Mouse (Mus musculus): ENCODE measurements around the gene Ptgis. TPM values are rescaled to one million over a fixed set of nuclear protein-coding genes. Genes with fewer than 3 reads are reported as not detected.
A peak's percentile ranks its signal among the peaks of the same experiment; 100 is the strongest.

Ptgis gene
- polyA plus RNA-seq, 1 experiment from 2014 or later: 37.6 TPM

- Histone ChIP-seq H3K9me3 (ENCODE audit: control insufficient read depth, low read length) (no peaks in the 10 kb centered on the region), H3K9ac (ENCODE audit: low read depth, low read length) (no peak overlapping the region), H3K27me3 (replicated peaks; ENCODE audit: control insufficient read depth, insufficient read depth, low read length) (no peaks in the 10 kb centered on the region), H3K4me2 (ENCODE audit: low read depth, low read length) (no peak overlapping the region), H3K4me1 (ENCODE audit: control insufficient read depth, insufficient read depth, low read length) (peaks cover 13% of the 10 kb centered on the region), H3K36me3 (ENCODE audit: control insufficient read depth, insufficient read depth, low read length) (no peaks in the 10 kb centered on the region), H3K27ac (replicated peaks; ENCODE audit: low read depth, low read length) (no peak overlapping the region), H3K4me3 (ENCODE audit: low read depth, low read length) (no peak overlapping the region)
- 63% methylated on average over 7 of the region's 7 CpGs for WGBS
- DNase-seq (ENCODE audit: low spot score) (no peak), ATAC-seq (ENCODE audit: low read depth) (no peak)
These were observed 13.8 kb upstream of the Ptgis start for GRCm38 (mm10) chr2:167254185-167254584.

GRCm38 (mm10) chr2:167253476-167253875, 13.1 kb upstream of the Ptgis start:
- Histone ChIP-seq H3K4me3 (ENCODE audit: low read depth, low read length) (no peak overlapping the region), H3K27ac (replicated peaks; ENCODE audit: low read depth, low read length) (no peak overlapping the region), H3K36me3 (ENCODE audit: control insufficient read depth, insufficient read depth, low read length) (no peaks in the 10 kb centered on the region), H3K9ac (ENCODE audit: low read depth, low read length) (no peak overlapping the region), H3K9me3 (ENCODE audit: control insufficient read depth, low read length) (no peaks in the 10 kb centered on the region), H3K4me2 (ENCODE audit: low read depth, low read length) (no peak overlapping the region), H3K27me3 (replicated peaks; ENCODE audit: control insufficient read depth, insufficient read depth, low read length) (no peaks in the 10 kb centered on the region), H3K4me1 (ENCODE audit: control insufficient read depth, insufficient read depth, low read length) (peaks cover 13% of the 10 kb centered on the region)
- DNase-seq (ENCODE audit: low spot score) (no peak), ATAC-seq (ENCODE audit: low read depth) (no peak)
- WGBS: 80% methylated on average over 5 of the region's 5 CpGs

- Histone ChIP-seq H3K4me2 (ENCODE audit: low read depth, low read length) (no peak overlapping the region), H3K4me3 (ENCODE audit: low read depth, low read length) (no peak overlapping the region), H3K27ac (replicated peaks; ENCODE audit: low read depth, low read length) (peak overlapping the region; percentile 55), H3K4me1 (ENCODE audit: control insufficient read depth, insufficient read depth, low read length) (peaks cover 13% of the 10 kb centered on the region), H3K36me3 (ENCODE audit: control insufficient read depth, insufficient read depth, low read length) (no peaks in the 10 kb centered on the region), H3K9ac (ENCODE audit: low read depth, low read length) (no peak overlapping the region), H3K9me3 (ENCODE audit: control insufficient read depth, low read length) (no peaks in the 10 kb centered on the region), H3K27me3 (replicated peaks; ENCODE audit: control insufficient read depth, insufficient read depth, low read length) (no peaks in the 10 kb centered on the region)
- 34% methylated on average over 3 of the region's 3 CpGs for WGBS
- DNase-seq (ENCODE audit: low spot score): peak; percentile 48
- ATAC-seq (ENCODE audit: low read depth): no peak
These were observed 11.8 kb upstream of the Ptgis start for GRCm38 (mm10) chr2:167252057-167252687.

GRCm38 (mm10) chr2:167250736-167251337, 10.4 kb upstream of the Ptgis start:
- 23% methylated on average over 7 of the region's 7 CpGs for WGBS
- peak; percentile 82 for DNase-seq (ENCODE audit: low spot score)
- peak; percentile 59; the same call in 1 of the 2 replicates for ATAC-seq (ENCODE audit: low read depth)

GRCm38 (mm10) chr2:167250003-167250735, 9.8 kb upstream of the Ptgis start:
- Histone ChIP-seq H3K27me3 (replicated peaks; ENCODE audit: control insufficient read depth, insufficient read depth, low read length) (no peaks in the 10 kb centered on the region), H3K4me2 (ENCODE audit: low read depth, low read length) (no peak overlapping the region), H3K36me3 (ENCODE audit: control insufficient read depth, insufficient read depth, low read length) (no peaks in the 10 kb centered on the region), H3K27ac (replicated peaks; ENCODE audit: low read depth, low read length) (no peak overlapping the region), H3K9ac (ENCODE audit: low read depth, low read length) (no peak overlapping the region), H3K9me3 (ENCODE audit: control insufficient read depth, low read length) (no peaks in the 10 kb centered on the region), H3K4me1 (ENCODE audit: control insufficient read depth, insufficient read depth, low read length) (peaks cover 13% of the 10 kb centered on the region), H3K4me3 (ENCODE audit: low read depth, low read length) (no peak overlapping the region)
- DNase-seq (ENCODE audit: low spot score): no peak
- 45% methylated on average over 7 of the region's 11 CpGs for WGBS
- ATAC-seq (ENCODE audit: low read depth): no peak

More at GRCm38 (mm10) chr2:167250736-167251337, 10.4 kb upstream of the Ptgis start:
- Histone ChIP-seq H3K36me3 (ENCODE audit: control insufficient read depth, insufficient read depth, low read length) (no peaks in the 10 kb centered on the region), H3K9ac (ENCODE audit: low read depth, low read length) (no peak overlapping the region), H3K27me3 (replicated peaks; ENCODE audit: control insufficient read depth, insufficient read depth, low read length) (no peaks in the 10 kb centered on the region), H3K4me1 (ENCODE audit: control insufficient read depth, insufficient read depth, low read length) (peaks cover 13% of the 10 kb centered on the region), H3K4me3 (ENCODE audit: low read depth, low read length) (no peak overlapping the region), H3K4me2 (ENCODE audit: low read depth, low read length) (no peak overlapping the region), H3K27ac (replicated peaks; ENCODE audit: low read depth, low read length) (peak overlapping the region; percentile 46; the same call in 1 of the 2 replicates), H3K9me3 (ENCODE audit: control insufficient read depth, low read length) (no peaks in the 10 kb centered on the region)

GRCm38 (mm10) chr2:167249591-167249990, 9.2 kb upstream of the Ptgis start:
- H3K4me2 ChIP-seq (ENCODE audit: low read depth, low read length): no peak overlapping the region
- no peak; the same call in 1 of the 2 replicates for ATAC-seq (ENCODE audit: low read depth)
- no peaks in the 10 kb centered on the region for H3K27me3 ChIP-seq (replicated peaks; ENCODE audit: control insufficient read depth, insufficient read depth, low read length)
- H3K9me3 ChIP-seq (ENCODE audit: control insufficient read depth, low read length): peaks cover 5% of the 10 kb centered on the region; the same call in 1 of the 2 replicates
- no peaks in the 10 kb centered on the region for H3K36me3 ChIP-seq (ENCODE audit: control insufficient read depth, insufficient read depth, low read length)
- H3K4me1 ChIP-seq (ENCODE audit: control insufficient read depth, insufficient read depth, low read length): peaks cover 13% of the 10 kb centered on the region
- WGBS: 48% methylated on average over 3 of the region's 3 CpGs
- no peak overlapping the region for H3K4me3 ChIP-seq (ENCODE audit: low read depth, low read length)
- no peak overlapping the region for H3K27ac ChIP-seq (replicated peaks; ENCODE audit: low read depth, low read length)
- no peak overlapping the region for H3K9ac ChIP-seq (ENCODE audit: low read depth, low read length)
- no peak for DNase-seq (ENCODE audit: low spot score)

- Histone ChIP-seq H3K9ac (ENCODE audit: low read depth, low read length) (no peak overlapping the region), H3K4me3 (ENCODE audit: low read depth, low read length) (no peak overlapping the region), H3K27ac (replicated peaks; ENCODE audit: low read depth, low read length) (no peak overlapping the region), H3K27me3 (replicated peaks; ENCODE audit: control insufficient read depth, insufficient read depth, low read length) (no peaks in the 10 kb centered on the region), H3K9me3 (ENCODE audit: control insufficient read depth, low read length) (peaks cover 5% of the 10 kb centered on the region; the same call in 1 of the 2 replicates), H3K4me1 (ENCODE audit: control insufficient read depth, insufficient read depth, low read length) (peaks cover 13% of the 10 kb centered on the region), H3K36me3 (ENCODE audit: control insufficient read depth, insufficient read depth, low read length) (no peaks in the 10 kb centered on the region), H3K4me2 (ENCODE audit: low read depth, low read length) (no peak overlapping the region)
- ATAC-seq (ENCODE audit: low read depth) (no peak), DNase-seq (ENCODE audit: low spot score) (no peak)
- WGBS: 48% methylated on average over 2 of the region's 2 CpGs
These were observed 7.4 kb upstream of the Ptgis start for GRCm38 (mm10) chr2:167247823-167248222.

GRCm38 (mm10) chr2:167246704-167247103, 6.3 kb upstream of the Ptgis start:
- no peak overlapping the region for H3K9ac ChIP-seq (ENCODE audit: low read depth, low read length)
- H3K27me3 ChIP-seq (replicated peaks; ENCODE audit: control insufficient read depth, insufficient read depth, low read length): no peaks in the 10 kb centered on the region
- 71% methylated on average over 7 of the region's 7 CpGs for WGBS
- H3K9me3 ChIP-seq (ENCODE audit: control insufficient read depth, low read length): peaks cover 5% of the 10 kb centered on the region; the same call in 1 of the 2 replicates
- ATAC-seq (ENCODE audit: low read depth) (no peak), DNase-seq (ENCODE audit: low spot score) (no peak)
- no peak overlapping the region for H3K4me3 ChIP-seq (ENCODE audit: low read depth, low read length)
- no peak overlapping the region for H3K27ac ChIP-seq (replicated peaks; ENCODE audit: low read depth, low read length)
- H3K4me2 ChIP-seq (ENCODE audit: low read depth, low read length): no peak overlapping the region
- H3K4me1 ChIP-seq (ENCODE audit: control insufficient read depth, insufficient read depth, low read length): peaks cover 8% of the 10 kb centered on the region; the same call in 1 of the 2 replicates
- no peaks in the 10 kb centered on the region for H3K36me3 ChIP-seq (ENCODE audit: control insufficient read depth, insufficient read depth, low read length)
